Mouse (Mus musculus) left cerebral cortex, postnatal 14 days (tissue): ENCODE data around the gene Selenok. TPM values are rescaled to one million over a fixed set of nuclear protein-coding genes. Genes with fewer than 3 reads are reported as not detected.

Source experiments
- DNase-seq, 2 experiments: peaks; one replicate each; pipeline ENCODE4 v3.0.0; 2021 to 2022; ENCODE audit warnings: low spot score in 2 of 2, mixed read lengths in 1 of 2
- intact Hi-C: fragments of 180-260 bp; cut with DNase I; formaldehyde crosslinking; loops from one replicate; pipeline ENCODE4 v1.15.1; 2025
- microRNA-seq, 2 experiments: library from miRNA; unstranded; fragments of <30 nt; microRNA quantifications; one replicate each; pipeline ENCODE4 v1.2.0; 2022
- total RNA-seq, 2 experiments: library from RNA; stranded (reverse); gene quantifications; 2 replicates each; pipeline ENCODE4 v1.2.3; 2021

The Selenok gene
- total RNA-seq, 2 experiments from 2014 or later: 148 to 157 TPM

DNA sequence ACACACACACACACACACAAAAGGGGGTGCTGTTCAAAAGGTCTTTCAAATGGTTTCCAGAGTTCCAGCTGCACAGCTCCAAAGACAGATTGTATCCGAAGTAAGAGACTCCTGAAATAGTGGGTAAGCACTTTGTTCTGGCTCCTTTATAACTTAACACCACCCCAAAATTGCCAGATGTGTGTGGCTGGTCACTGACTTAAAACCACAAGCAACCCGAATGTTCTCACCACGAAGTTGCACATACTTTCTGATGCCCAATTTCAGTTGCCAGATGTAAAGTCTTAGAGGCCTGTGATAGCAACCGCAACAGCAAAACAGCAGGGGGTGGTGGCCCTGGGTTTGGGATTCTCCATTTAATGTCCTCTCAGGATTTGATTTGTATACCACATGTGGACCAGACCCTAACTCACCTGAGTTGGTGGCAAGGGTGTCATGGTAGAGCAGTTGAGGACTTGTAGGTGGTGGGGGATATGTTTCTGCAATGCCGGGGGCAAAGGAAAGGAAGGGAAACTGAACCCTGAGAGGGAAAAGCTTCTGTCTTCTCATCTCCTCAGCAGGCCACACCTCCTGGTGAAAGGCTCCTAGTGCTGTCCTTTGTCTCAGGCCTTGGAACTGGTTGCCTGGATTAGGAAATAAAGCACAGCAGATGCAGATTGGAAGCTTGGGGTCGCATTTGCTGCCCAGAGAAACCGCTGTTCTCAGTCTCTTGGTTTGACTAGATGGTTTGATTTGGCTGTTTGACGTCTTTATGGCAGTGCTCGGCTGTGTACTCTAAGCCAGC, 51.9 kb downstream of the Selenok start:
- DNase-seq: no peak
- intact Hi-C loops: no loop called here

DNA sequence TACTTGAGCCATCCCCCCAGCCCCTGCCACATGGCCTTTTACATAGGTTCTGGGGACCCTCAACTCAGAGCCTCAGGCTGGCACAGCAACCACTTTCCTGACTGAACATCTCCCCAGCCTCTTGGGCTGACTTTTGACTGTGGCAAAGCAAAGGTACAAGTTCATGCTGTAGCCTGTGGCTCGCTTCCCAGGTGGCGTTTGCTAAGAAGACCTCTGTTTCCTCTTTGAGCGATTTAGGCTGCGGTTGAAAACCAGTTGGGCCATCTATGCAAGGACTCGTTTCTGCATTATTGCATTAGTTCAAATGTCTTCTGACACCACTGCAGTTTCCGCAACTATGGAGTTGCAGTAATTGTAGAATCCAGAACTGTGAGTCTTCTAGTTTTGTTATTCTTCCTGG, 54.4 kb downstream of the Selenok start:
- intact Hi-C loops: no loop called here

DNA sequence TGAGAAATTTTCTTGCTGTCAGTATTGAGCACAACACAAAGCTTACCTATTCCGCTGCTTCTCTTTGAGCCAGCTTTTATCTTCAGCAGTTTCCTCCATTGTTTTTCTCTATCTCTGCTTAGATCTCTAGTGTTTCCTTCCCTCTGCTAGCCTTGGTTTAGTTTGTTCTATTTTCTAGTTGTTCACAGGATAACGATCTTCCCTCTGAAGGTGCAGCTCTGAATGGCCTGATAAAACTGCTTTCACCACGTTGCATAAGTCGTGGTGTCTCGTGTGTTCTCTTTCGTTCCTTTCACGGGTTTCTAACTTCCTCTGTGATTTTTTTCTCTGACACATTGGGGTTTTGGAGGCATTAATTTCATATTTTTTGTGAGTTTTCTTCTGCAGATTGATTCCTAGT, 56.3 kb downstream of the Selenok start:
- intact Hi-C loops: no loop called here

More for the DNA sequence above, 54.4 kb downstream of the Selenok start:
- no peak for DNase-seq

More for the DNA sequence above, 56.3 kb downstream of the Selenok start:
- DNase-seq: no peak

Small RNAs within 50 kb of the gene (microRNA-seq; reads per million reads assigned to microRNA genes)
- 1.1 to 1.3 reads per million in 2 experiments for gene Mir6947

Other genes starting within 250 kb of the Selenok start
- gene Cacna2d3, start 246.4 kb upstream of the Selenok start, total RNA-seq: 100 to 1,000 TPM; 117 to 127 TPM
- 10 to 100 TPM; 68.4 to 77.1 TPM for gene Actr8, start 10.0 kb downstream of the Selenok start, total RNA-seq
- under 1 TPM; 0.40 TPM for gene Il17rb, start 40.6 kb downstream of the Selenok start, total RNA-seq
- under 1 TPM; 0.24 to 0.25 TPM for gene Chdh, start 40.7 kb downstream of the Selenok start, total RNA-seq